Mouse (Mus musculus) central nervous system, embryonic 11.5 days (tissue): Measurements from ENCODE around the gene Ccnk. TPM values are rescaled to one million over a fixed set of nuclear protein-coding genes. Genes with fewer than 3 reads are reported as not detected.

Source experiments
- polyA plus RNA-seq: library from polyadenylated mRNA; depleted of rRNA; stranded (reverse); fragments of >200 nt; gene quantifications from 2 replicates; pipeline ENCODE4 v1.2.3, GENCODE M21; 2012; rRNA removed

Gene Ccnk
- 27.8 and 42.4 TPM in 2 replicates for polyA plus RNA-seq

DNA sequence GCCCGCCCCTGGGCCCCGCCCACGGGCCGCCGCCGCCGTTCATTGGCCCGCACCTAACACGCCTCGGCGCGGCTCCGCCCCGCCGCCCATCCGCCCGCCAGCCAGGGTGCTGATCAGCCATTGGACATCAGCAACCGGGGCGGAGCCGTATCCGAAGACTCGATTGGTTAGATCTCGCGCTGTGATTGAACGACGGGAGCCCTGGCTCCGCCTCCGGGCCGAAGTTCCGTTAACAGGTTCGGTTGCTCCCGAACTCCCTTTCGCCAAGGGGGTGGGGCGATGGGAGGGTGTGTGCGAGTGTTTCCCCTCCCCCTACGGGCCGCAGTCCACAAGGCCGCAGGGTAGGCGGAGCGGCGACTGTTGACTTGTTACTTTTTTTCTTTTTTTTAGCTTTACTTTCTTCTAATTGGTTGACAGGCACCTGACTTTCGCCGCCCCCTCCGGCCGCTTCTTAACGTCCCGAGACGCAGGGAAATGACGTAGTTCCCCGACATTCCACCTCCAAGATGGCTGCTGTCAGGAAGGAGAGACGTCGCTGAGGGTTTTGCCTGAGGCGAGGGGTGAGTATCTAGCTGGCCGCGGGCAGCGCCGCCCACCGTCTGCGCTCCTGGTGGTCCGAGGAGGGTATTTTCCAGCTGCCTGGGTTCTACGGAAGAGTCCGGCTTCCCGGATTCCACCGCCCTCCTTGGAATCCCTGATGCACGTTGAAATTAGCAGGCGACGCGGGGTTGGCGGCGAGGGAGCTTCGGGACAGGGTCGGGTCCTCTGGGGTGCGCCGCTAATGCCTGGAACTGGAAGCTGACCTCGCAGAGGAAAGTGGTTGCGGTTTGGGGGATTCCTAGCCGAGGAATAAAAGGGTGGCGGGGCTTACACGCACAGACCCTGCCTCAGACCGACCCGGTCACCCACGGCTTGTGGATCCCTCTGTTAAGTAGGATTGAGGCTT, at the start of gene Ccnk:
TSS of gene Ccnk (plus strand) at position 259 of the 946 bp plus-strand sequence.

DNA sequence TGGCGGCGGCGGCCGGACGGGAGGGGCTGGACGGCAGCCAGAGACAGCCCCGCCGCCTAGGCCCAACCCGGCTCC, 296 bp upstream of the Ccnk start, which contains the start of gene Setd3:
TSS of gene Setd3 (minus strand) at position 69 of the 75 bp plus-strand sequence.

Other genes starting within 250 kb of the Ccnk start
- 12.6 and 16.6 TPM in 2 replicates for gene Bcl11b, start 176.0 kb upstream of the Ccnk start, polyA plus RNA-seq
- 74.4 and 88.3 TPM in 2 replicates for gene Setd3, start 265 bp upstream of the Ccnk start, polyA plus RNA-seq
- gene Ccdc85c, start 95.8 kb downstream of the Ccnk start, polyA plus RNA-seq = 27.6 and 69.4 TPM in 2 replicates
- gene Hhipl1, start 126.7 kb downstream of the Ccnk start, polyA plus RNA-seq = 3.4 and 6.5 TPM in 2 replicates
- gene Cyp46a1, start 154.8 kb downstream of the Ccnk start, polyA plus RNA-seq = 27.6 and 33.0 TPM in 2 replicates
- 48.9 and 52.6 TPM in 2 replicates for gene Eml1, start 191.4 kb downstream of the Ccnk start, polyA plus RNA-seq